Mouse (Mus musculus) heart, adult 11 months (tissue): Measurements from ENCODE around the gene Naif1.

Source experiments
- DNase-seq: peaks from one replicate; pipeline ENCODE4 v3.0.0; 2022

The Naif1 gene

DNA sequence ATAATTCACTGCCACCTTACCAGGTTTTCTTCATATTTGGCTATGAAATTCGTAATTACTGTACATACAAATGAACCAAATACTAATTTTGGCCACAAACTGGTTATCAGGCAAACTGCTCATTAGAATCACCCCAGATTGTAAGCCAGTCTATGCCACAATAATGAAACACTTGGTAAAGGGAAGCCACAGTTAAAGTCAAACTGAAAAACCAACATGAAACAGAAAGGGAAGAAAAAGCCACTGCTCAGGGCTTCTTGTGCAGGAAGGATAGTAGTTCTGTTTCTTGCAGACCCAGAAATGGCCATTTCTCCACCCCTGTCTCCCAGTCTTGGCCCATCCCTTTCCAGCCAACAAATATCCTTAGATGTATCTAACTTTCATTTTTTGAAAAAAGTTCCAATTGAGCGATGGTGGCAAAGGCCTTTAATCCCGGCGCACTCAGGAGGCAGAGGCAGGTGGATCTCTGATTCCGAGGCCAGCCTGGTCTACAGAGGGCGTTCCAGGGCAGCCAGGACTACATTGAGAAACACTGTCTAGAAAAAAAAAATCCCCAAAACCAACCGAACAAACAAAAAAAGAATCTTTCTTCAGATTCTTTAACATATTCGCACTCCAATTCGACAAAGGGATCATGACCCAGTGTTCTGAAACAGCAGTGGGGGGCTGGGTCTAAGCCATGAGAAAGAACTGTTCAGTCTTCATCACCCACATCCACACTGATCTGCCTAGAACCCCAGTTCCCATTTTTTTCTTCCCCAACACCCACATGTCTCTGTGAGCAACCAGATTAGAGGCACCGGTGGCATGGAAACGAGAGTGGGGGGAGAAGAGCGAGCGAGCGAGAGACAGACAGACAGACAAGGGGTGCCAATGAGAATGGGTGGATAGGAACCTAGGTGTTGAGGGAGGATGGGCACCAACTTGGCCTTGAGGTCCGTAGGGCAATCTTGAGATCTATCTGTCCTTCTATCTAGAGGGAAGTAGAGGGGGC is at the start of gene Naif1:
Gene Naif1 (plus strand): TSS at position 697 of the 994 bp plus-strand sequence.
- DNase-seq = peak; percentile 95

GRCm38 (mm10) chr2:32404663-32405062 is 45.6 kb upstream of the Naif1 start:
- peak; percentile 97 for DNase-seq

DNA sequence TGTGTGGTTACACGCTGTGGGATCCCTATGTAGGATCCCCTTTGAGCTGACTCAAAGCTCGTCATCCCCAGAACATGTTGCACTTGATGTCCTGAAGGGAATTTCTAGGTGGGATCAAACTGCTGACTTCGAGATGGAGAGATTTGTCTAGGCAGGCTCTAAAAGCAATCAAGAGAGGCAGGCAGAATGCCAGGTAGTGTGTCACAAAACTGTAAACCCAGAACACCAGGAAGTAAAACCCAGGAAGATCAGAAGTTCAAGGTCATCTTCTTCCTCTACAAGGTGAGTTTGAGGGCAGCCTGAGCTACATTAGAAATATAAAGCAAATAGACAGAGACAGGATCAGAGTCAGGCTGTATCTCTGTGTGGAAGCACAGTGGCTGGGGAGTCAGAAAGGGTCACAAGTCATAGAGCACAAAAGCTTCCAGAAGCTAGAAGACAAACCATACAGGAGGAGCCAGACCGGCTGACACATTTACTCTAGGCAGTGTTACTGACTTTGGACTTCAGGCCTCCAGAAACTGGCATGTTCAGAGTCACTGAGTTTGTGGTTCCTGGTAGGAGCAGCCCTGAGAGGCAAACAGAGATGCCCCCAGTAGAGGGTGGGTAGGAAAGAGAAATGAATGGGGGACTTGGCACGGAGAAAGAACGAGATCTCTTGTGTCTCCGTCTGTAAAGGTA is 43.0 kb upstream of the Naif1 start:
- no peak for DNase-seq

DNA sequence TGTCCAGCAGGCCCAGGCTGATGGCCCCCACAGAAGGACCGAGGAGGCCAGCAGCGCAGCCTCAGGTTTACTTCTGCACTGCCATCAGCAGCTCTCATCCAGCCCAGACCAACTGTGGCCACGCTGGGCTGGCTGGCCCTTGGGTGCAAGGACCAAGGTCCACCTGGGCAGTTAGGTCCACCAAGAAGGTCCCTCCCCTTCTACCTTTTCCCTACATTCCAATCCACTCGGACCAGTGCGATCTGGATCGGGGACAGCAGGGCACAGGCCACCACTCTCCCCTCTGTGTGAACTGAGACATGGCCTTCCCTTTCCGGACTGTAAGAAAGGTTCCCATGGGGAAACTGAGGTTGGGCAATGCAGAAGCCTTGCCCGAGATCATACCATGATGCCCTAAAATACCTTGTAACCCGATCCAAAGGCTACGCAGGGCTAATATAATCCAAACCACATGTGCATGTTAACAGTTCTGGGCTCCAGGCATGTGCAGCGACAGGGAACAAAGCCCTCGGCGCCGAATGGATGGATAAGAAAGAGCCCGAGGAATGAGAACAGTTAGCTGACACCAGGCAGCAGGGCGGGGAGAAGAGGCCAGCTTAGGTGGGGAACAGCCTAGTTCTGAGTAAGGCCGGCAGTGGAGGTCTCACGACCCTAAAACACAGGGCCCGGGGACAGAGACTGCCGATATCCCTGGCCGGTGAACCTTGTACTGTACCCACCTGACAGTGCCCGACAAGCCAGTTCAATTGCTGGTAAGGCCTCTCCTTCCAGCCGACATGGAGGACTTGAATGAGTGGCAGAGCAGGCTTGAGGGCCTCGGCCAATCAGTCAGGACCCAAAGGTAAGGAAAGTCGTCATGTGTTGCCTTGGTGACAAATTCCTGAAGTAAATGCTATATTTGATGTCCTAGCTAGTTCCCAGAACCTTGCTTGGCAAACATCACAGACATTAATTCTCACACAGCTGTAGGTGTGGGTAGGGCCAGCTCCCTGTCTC is 41.5 kb upstream of the Naif1 start:
- no peak for DNase-seq

DNA sequence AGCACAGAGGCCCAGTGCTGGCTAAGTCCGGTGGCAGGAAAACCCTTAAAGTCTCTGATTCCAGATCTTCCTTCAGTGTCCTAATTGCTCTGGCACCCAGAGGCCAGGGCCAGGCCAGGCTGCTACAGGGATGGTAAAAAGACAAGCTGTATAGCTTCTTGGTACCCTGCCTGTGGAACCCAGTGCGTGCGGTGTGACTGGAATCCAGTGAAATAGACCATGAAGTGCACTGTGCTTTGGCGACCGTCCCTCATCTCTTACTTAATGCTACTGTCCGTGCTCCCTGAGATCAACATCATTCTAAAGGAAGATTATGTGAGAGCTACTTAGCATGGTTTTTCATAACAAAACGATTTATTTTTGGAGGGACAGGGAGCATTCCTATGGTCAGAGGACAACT is 38.9 kb upstream of the Naif1 start:
- DNase-seq = no peak

DNA sequence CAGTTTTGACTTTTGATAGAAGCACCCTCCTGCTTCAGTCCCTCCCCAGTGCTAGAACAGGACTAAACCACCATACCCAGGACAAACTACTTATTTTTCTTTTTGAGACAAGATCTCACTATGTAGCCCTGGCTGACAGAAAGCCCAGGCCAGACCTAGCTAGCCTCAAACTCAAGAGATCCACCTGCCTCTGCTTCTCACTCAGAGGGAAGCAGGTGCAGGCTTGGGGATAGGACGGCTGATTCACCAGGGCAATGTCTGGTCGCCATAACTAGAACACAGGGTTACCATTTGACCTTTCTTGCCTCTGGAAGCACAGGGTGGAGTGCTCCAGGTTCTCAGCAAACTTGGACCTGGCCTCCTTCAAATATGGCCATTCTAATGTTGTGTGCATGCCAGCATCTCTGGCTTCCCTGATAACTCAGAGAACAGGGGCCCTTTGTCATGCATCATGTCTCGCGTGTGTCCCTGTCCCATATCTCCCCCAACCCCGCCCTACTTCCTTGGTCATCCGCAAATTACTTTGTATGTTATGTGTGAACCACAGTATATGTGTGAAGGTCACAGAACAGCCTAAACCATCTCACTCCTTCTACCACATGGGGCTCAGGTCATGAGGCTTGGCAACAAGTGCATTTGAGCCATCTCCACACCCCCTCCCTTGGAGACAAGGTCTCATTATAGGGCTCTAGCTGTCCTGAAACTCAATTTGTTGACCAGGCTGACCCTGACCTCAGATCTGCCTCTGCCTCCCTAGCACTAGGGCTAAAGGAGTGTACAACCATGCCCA is 37.3 kb upstream of the Naif1 start:
- DNase-seq = no peak

- no peak for DNase-seq
Observed at GRCm38 (mm10) chr2:32413936-32414335, 36.3 kb upstream of the Naif1 start.

- DNase-seq = no peak
Observed at GRCm38 (mm10) chr2:32415801-32416200, 34.5 kb upstream of the Naif1 start.

DNA sequence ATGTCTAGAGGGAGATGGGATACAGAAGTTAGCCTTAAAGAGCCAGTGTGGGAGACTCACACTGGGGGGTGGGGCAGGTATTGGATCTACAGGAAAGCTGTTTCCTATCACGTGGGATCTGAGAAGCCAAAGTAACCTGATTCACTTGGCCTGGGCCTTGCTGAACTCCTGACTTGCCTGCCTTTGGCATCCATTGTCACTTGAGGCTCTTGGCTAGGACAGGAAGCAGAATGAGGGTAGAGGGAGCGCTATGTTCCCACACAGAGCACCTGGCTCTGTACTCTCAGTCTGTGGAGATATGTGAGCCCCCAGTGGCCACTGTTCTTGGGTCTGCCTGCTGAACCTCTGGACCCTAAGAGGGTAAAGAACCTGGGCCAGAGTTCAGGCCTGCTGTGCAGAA is 33.7 kb upstream of the Naif1 start:
- peak; percentile 95 for DNase-seq

DNA sequence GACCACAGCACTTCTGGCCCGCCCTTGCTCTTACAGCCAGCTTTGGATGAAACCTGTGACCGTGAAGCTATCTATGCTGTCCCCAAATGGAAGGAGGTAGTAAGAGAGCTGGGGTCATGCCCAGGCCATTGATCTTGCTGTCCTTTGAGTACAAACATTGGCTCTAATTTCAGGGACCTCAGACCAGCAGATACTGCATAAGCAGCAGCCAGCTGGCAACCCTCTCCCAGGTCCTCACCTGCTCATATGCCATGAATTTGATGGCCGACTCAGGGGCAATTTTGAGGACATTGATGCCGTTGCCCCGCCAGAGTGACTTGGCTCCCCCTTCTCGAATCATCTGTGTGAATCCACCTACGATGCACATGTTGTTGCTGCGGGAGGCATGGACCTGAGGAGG is 32.8 kb upstream of the Naif1 start:
- no peak for DNase-seq

- DNase-seq = no peak
Observed at GRCm38 (mm10) chr2:32418430-32419151, 31.7 kb upstream of the Naif1 start.

GRCm38 (mm10) chr2:32419359-32419758 is 30.9 kb upstream of the Naif1 start:
- peak; percentile 98 for DNase-seq

- DNase-seq = no peak
Observed at GRCm38 (mm10) chr2:32420066-32420608, 30.1 kb upstream of the Naif1 start.

GRCm38 (mm10) chr2:32420647-32421046 is 29.6 kb upstream of the Naif1 start:
- DNase-seq = peak; percentile 94

- DNase-seq = peak; percentile 93
Observed at GRCm38 (mm10) chr2:32421851-32422251, 28.4 kb upstream of the Naif1 start.

GRCm38 (mm10) chr2:32423481-32424331 is 26.6 kb upstream of the Naif1 start:
- DNase-seq = peak; percentile 99

- DNase-seq = no peak
Observed at GRCm38 (mm10) chr2:32424796-32425195, 25.5 kb upstream of the Naif1 start.

DNA sequence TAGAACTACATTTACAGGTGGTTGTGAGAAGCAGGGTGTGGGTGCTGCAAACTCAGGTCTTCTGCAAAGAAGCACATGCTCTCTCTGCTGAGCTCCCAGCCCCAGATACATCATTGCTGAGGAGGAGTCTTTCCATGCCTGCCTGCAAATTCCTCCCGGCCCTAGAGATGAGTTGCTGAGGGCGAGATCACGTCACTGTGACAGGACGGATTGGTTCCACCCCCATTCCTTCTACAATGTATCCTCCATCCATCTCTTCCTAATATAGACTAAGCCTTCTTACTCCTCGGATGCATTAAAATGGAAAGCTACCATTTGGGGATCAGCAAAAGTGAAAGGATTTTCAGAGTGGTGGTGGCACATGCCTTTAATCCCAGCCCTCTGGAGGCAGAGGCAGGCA is 24.7 kb upstream of the Naif1 start:
- DNase-seq = no peak

- no peak for DNase-seq
Observed at GRCm38 (mm10) chr2:32426141-32426540, 24.1 kb upstream of the Naif1 start.

DNA sequence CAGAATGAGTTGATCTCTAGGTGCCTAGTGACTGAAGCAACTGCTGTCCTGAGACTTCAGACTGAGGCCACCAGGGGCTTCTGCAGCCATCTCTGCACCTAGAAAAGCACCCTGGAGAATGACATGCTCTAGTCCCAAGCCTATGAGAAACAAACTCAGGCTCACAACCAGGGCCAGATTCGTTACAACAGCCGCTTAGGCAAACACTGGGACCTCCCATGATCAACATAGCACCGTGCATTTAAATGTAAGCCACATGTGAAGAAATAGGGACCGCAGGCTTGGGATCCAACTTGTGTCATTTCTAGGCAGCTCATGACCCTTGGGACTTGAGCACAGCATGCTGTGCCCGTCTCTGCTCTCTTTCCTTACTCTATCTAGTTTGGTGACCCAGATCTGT is 22.5 kb upstream of the Naif1 start:
- DNase-seq = no peak
